Mouse (Mus musculus) lung, embryonic 14.5 days (tissue): ENCODE measurements around the gene Nprl3. TPM values are rescaled to one million over a fixed set of nuclear protein-coding genes. Genes with fewer than 3 reads are reported as not detected.

ENCODE experiments used
- ATAC-seq: fragments of 200-750 bp; cut with Nextera tagmentation; 2 replicates; pipeline ENCODE4 v1.8.0; 2017; ENCODE audit warnings: mild to moderate bottlenecking, moderate TSS enrichment, moderate library complexity; ENCODE audit not compliant: insufficient read depth
- DNase-seq: peaks from one replicate; pipeline ENCODE4 v3.0.0-alpha.2; 2015
- H3K27ac ChIP-seq: fragments of 300-500 bp; sonication (generic); 2 replicates; pipeline ENCODE4 v1.5.1; 2014; ENCODE audit warnings: low read depth, mild to moderate bottlenecking, moderate library complexity
- H3K27me3 ChIP-seq: fragments of 300-500 bp; sonication (generic); 2 replicates; pipeline ENCODE4 v1.6.1; 2014; ENCODE audit warnings: low read length, control low read depth; ENCODE audit not compliant: insufficient read depth
- H3K36me3 ChIP-seq: fragments of 300-500 bp; sonication (generic); 2 replicates; pipeline ENCODE4 v1.6.1; 2014; ENCODE audit warnings: control low read depth; ENCODE audit not compliant: insufficient read depth
- H3K4me1 ChIP-seq: fragments of 300-500 bp; sonication (generic); 2 replicates; pipeline ENCODE4 v1.6.1; 2014; ENCODE audit warnings: antibody characterized with exemption, control low read depth; ENCODE audit not compliant: insufficient read depth
- H3K4me2 ChIP-seq: fragments of 300-500 bp; sonication (generic); 2 replicates; pipeline ENCODE4 v1.6.1; 2014; ENCODE audit warnings: mild to moderate bottlenecking
- H3K4me3 ChIP-seq: fragments of 300-500 bp; sonication (generic); 2 replicates; pipeline ENCODE4 v1.5.1; 2014; ENCODE audit warnings: low read depth, low read length
- H3K9ac ChIP-seq: fragments of 300-500 bp; sonication (generic); 2 replicates; pipeline ENCODE4 v1.6.1; 2014
- H3K9me3 ChIP-seq: fragments of 300-500 bp; sonication (generic); 2 replicates; pipeline ENCODE4 v1.6.1; 2016; ENCODE audit warnings: low read depth, low read length, control low read depth
- CTCF ChIP-seq: IDR thresholded peaks from 2 replicates; pipeline ENCODE4 v1.5.1; 2016; ENCODE audit warnings: antibody characterized with exemption, low read depth
- WGBS: fragments of 180-500 bp; shearing (Covaris S2); extraction: QIAGEN DNeasy Blood & Tissue Kit; methylation state at CpG from one replicate; pipeline ENCODE4 v1.1.7; 2014; 5-methylcytosine and 5-hydroxymethylcytosine counted together
- polyA plus RNA-seq: library from polyadenylated mRNA; unstranded; fragments of >200 nt; fragmentation: Nextera tagmentation; extraction: Ambion mirVana; gene quantifications from 2 replicates; pipeline ENCODE4 v1.2.1, GENCODE M21; 2014

Nprl3 gene
- polyA plus RNA-seq, 1 experiment from 2014 or later = 44.0 TPM

DNA sequence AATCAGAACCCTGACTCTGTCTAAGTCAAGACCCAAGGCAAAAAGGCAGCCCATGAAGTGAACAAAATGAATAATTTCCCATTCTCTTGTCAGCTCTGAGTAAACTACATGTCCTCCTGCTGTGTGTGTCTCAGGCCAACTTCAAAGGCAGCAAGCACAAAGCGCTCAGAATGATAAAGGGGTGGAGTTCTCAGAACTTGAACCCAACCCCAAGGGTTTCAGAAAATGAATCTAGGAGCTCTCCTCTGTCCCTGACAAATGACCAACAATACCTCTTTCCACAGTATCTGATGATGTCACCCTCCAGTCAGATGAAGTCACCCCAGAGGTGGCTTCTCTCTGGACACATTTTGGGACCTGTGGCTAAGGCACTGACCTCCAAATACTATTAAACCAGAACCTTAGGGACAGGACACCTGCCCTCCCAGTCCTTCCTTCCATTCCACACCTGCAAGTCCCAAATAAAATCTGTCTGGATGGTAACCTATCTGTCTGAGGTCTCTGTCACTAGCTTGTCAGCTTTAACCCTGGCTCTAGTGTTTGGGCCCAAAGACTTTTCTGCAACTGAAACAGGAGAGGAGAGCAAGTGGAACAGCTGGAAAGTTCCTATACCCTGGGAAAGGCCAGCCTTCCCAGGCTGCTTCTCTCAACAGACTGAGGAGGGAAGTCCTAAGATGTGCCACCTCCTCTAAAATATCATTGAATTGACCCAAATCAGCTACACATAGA lies 14.1 kb upstream of the Nprl3 start:
- no peak overlapping the region for H3K27ac ChIP-seq
- no peak overlapping the region for H3K9ac ChIP-seq
- no peaks in the 10 kb centered on the region for H3K4me1 ChIP-seq
- ATAC-seq (no peak), DNase-seq (no peak)
- H3K9me3 ChIP-seq = no peaks in the 10 kb centered on the region
- H3K27me3 ChIP-seq = 0 out of 2 replicates have a peak, but pooled peaks cover 11% of the 10 kb centered on the region
- no peaks in the 10 kb centered on the region for H3K36me3 ChIP-seq
- WGBS = 55% methylated on average over 1 of the region's 1 CpGs
- no peak overlapping the region for H3K4me2 ChIP-seq
- no peak overlapping the region for H3K4me3 ChIP-seq
- TF ChIP-seq CTCF = no peak

DNA sequence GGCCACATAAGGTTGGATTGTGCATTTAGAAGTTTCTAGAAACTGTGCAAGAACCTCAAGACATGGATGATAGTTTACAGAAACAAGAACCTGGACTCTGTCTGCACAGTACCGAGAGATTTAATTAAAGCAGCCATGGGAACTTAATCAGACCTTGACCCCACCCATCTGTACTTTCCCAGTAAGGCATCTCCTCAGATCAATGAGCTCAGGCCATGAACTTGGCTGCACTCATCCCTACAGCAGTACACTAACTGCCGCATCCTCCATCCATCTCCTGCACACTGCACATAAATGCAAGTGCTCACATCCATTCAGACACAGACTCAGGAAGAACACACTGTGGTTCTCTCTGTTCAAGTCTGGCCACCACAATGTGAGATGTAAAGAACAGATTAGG lies 13.1 kb upstream of the Nprl3 start:
- Histone ChIP-seq H3K36me3 (no peaks in the 10 kb centered on the region), H3K4me2 (no peak overlapping the region), H3K4me3 (no peak overlapping the region), H3K9ac (no peak overlapping the region), H3K9me3 (no peaks in the 10 kb centered on the region), H3K27me3 (0 out of 2 replicates have a peak, but pooled peaks cover 11% of the 10 kb centered on the region), H3K27ac (no peak overlapping the region), H3K4me1 (no peaks in the 10 kb centered on the region)
- ATAC-seq (no peak), DNase-seq (no peak)
- TF ChIP-seq CTCF = no peak
- WGBS = 61% methylated on average over 2 of the region's 2 CpGs

DNA sequence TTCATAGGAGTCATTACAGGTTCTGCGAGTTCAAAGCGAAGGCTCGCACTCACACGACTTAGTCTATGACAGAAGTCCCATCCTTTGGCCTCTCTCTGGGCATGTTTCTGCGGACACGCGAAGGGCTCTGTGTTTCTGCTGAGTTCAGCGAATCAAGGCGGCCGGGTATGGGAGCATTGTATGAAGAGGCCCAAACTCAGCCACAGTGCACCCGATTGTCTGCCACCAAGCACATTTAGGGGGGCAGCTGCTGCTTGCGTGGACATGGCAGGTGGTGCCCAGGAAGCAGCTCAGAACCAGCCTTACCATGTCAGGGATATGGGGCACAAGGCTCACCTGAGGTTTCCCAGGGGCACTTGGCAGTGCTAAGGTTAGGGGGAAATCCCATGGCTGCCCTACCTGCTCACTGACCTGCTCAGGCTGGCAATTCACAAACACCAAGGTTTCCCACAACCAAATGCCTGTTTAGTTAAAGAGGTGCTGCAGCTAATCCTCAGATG lies 11.0 kb upstream of the Nprl3 start:
- no peak for DNase-seq
- H3K4me3 ChIP-seq = no peak overlapping the region
- WGBS = 73% methylated on average over 12 of the region's 12 CpGs
- no peaks in the 10 kb centered on the region for H3K4me1 ChIP-seq
- no peak for ATAC-seq
- no peaks in the 10 kb centered on the region for H3K36me3 ChIP-seq
- H3K27ac ChIP-seq = no peak overlapping the region
- no peak overlapping the region for H3K9ac ChIP-seq
- H3K4me2 ChIP-seq = no peak overlapping the region
- 0 out of 2 replicates have a peak, but pooled peaks cover 11% of the 10 kb centered on the region for H3K27me3 ChIP-seq
- TF ChIP-seq CTCF = no peak
- H3K9me3 ChIP-seq = no peaks in the 10 kb centered on the region

DNA sequence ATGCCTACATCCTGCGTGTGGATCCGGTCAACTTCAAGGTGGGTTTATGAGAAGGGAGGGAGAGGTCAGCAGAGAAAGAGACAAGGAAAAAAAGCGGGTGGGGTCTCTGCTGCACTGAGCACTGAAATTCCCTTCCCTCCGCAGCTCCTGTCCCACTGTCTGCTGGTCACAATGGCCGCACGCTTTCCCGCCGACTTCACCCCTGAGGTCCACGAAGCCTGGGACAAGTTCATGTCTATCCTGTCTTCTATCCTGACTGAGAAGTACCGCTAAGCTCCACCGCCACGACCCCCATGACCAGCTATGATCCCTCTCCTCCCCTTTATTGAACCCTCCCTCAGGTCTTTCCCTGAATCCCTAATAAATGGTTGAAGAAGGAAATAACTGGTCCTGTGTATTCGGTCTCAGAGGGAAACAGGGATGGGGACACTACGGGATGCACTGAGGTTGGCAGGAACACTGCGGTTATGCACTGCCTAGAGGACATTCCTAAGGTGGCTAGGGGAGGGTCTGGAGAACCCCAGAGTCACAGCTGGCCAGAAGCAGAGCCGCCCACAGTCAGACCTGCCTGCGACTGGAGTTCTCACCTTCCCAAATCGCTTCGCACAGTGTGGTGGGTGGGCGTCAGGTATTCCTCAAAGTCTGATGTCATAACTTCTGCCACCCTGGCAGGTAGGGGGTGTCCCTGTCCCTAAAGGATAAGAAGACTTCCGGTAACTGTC lies 10.4 kb upstream of the Nprl3 start:
- ATAC-seq = no peak
- TF ChIP-seq CTCF = no peak
- Histone ChIP-seq H3K9me3 (no peaks in the 10 kb centered on the region), H3K9ac (no peak overlapping the region), H3K4me3 (no peak overlapping the region), H3K4me1 (no peaks in the 10 kb centered on the region), H3K36me3 (no peaks in the 10 kb centered on the region), H3K4me2 (no peak overlapping the region), H3K27me3 (0 out of 2 replicates have a peak, but pooled peaks cover 11% of the 10 kb centered on the region), H3K27ac (no peak overlapping the region)
- 55% methylated on average over 21 of the region's 21 CpGs for whole genome bisulfite sequencing
- no peak for DNase-seq

DNA sequence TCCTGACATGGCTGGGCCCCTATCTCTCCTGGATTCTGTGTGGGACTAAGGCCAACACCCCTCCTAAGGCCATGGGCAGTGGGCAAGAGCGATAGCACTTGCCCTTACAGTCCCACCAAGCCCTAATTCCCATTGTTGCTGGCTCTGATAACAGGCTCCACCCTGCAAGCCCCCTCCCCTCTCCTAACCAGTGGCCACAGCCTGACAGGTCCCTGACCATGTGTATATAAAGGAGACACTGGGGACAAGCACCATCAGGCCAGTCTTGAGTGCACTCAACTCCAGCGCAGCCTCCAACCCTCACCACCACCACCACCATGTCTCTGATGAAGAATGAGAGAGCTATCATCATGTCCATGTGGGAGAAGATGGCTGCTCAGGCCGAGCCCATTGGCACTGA lies 8.8 kb upstream of the Nprl3 start, which contains the start of gene Hba-x:
TSS of gene Hba-x (plus strand) at position 54 of the 400 bp plus-strand sequence.
- no peaks in the 10 kb centered on the region for H3K9me3 ChIP-seq
- H3K27ac ChIP-seq = no peak within 1 kb of the TSS
- H3K4me1 ChIP-seq = no peaks in the 10 kb centered on the region
- H3K9ac ChIP-seq = no peak within 1 kb of the TSS
- 0 out of 2 replicates have a peak, but pooled peaks cover 11% of the 10 kb centered on the region for H3K27me3 ChIP-seq
- no peak within 1 kb of the TSS for H3K4me2 ChIP-seq
- no peaks in the 10 kb centered on the region for H3K36me3 ChIP-seq
- 73% methylated on average over 3 of the region's 3 CpGs for WGBS
- H3K4me3 ChIP-seq = no peak within 1 kb of the TSS
- DNase-seq (no peak), ATAC-seq (no peak)
- no peak for TF ChIP-seq CTCF

DNA sequence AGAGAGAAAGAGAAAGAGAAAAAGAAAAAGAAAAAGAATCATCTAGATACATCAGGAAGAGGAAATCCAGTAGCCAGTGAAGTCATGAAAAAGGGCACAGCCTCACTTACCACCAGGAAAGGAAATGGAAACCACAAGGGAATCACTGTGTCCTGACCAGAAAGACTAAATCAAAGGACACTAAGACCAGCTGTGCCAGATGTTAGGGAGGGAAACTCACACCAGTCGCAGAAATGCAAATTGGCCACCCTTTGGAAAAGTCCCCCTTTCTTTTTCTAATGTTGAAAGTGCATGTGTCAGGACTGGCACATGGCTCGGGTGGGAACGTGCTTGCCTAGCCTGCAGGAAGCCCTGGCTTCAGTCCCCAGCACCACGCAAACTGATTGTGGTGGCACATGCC lies 3.7 kb upstream of the Nprl3 start:
- Histone ChIP-seq H3K27ac (no peak overlapping the region), H3K9ac (no peak overlapping the region), H3K4me2 (no peak overlapping the region), H3K4me3 (no peak overlapping the region), H3K9me3 (no peaks in the 10 kb centered on the region), H3K27me3 (no peaks in the 10 kb centered on the region), H3K36me3 (no peaks in the 10 kb centered on the region), H3K4me1 (no peaks in the 10 kb centered on the region)
- no peak for DNase-seq
- ATAC-seq = no peak
- no peak for TF ChIP-seq CTCF
- WGBS = 35% methylated on average over 4 of the region's 4 CpGs

DNA sequence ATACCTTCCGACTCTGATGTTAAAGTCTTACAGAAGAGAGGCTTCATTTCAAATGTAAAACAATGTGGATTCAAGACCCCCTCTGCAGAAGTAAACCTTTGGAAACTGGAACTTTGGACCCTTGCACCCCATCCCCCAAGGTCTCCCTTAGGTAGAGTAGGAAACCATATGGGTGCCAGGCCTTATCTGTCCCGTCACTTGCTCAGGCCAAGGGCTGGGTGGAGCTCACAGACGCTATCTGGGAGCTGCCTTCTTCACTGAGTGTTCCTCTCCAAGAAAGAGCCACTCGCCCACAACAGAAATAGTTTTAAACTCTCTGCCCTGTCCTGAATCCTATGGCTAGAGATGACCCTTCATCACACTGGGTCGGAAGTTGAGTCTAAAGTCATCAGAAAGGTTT lies 1.4 kb upstream of the Nprl3 start:
- DNase-seq = no peak
- no peak overlapping the region for H3K4me3 ChIP-seq
- TF ChIP-seq CTCF = no peak
- no peaks in the 10 kb centered on the region for H3K36me3 ChIP-seq
- H3K9ac ChIP-seq = no peak overlapping the region
- 76% methylated on average over 5 of the region's 5 CpGs for whole genome bisulfite sequencing
- H3K27ac ChIP-seq = no peak overlapping the region; the same call in 1 of the 2 replicates
- no peak for ATAC-seq
- no peak overlapping the region for H3K4me2 ChIP-seq
- no peaks in the 10 kb centered on the region for H3K27me3 ChIP-seq
- no peaks in the 10 kb centered on the region for H3K4me1 ChIP-seq
- H3K9me3 ChIP-seq = no peaks in the 10 kb centered on the region
